Mouse (Mus musculus): ENCODE data around the gene Cfap206.

The Cfap206 gene

DNA sequence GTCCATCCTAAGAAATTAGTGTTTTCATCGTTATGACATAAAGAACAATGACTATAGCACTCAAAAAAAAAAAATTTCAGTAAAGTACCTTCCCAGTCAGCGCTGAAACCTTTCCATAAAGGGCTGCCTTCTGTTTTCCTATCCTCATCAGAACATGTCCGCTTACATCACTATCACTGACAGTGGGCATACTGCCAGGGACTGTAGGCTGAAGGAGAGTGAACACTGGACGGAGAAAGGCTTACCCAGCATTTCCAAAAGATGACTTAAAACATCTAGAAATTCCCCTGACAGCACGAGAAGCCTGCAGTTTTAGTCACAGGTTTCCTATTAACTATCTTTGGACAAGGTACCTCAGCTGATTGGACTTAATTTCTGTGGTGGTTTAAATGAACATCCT is 56.3 kb downstream of the Cfap206 start:
- DNase-seq (ENCODE audit: low spot score) = no peak

- no peak for DNase-seq (ENCODE audit: low spot score)
Observed at GRCm38 (mm10) chr4:34667923-34668322, 62.1 kb downstream of the Cfap206 start.

DNA sequence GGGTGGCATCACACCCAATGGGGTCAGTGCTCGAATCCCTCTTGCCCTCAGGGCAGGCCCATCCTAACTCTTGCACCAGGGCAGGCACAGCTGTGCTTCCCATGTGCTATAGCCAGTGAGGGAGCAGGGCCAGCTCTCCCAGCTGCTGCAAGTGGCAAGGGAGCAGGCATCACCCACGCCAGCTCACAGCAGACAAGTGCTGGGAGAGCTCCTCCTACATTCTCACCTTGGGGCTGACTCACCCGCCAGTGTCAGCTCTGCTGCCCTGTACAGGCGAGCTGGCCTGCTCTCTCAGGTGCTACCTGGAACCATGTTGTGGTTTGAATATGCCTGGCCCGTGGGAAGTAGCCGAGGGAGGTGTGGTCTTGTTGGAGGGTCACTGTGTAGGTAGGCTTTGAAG is 68.1 kb downstream of the Cfap206 start:
- DNase-seq (ENCODE audit: low spot score) = no peak

- no peak for DNase-seq (ENCODE audit: low spot score)
Observed at GRCm38 (mm10) chr4:34661514-34661913, 68.5 kb downstream of the Cfap206 start.

DNA sequence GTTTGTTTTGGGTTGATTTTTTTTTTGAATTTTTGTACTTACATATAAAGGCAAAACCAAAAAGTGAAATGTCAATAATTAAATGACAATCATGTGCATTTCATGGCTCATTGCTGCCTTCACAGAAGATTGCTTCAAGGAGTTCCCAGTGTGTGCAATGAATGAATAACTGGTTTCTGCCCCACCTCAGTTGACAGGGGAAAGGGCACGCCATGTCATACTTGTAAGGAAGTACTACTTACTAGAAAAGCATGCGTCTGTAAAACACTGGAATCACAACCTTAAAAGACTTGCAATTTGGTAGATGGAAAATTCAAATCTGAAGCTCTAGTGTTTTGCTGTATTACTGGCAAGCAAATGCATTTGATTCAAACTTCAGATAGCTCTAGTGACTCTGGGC is 71.0 kb downstream of the Cfap206 start:
- no peak for DNase-seq (ENCODE audit: low spot score)

DNA sequence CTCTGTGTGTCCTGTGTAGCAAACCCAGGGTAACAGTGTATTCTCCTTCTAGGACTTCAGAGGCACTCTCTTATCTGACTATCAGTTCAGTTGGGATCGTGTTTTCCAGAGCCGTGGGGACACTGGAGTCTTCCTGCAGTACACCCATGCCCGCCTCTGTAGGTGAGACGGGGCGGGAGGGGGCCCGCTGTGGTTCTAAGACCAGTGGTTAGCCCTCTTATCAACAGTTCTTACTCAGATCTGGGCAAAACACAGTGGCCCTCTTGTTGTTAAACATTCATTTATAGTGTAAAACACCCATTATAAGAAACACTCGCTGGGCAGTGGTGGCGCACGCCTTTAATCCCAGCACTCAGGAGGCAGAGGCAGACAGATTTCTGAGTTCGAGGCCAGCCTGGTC is 73.9 kb downstream of the Cfap206 start:
- no peak for DNase-seq (ENCODE audit: low spot score)

- no peak for DNase-seq (ENCODE audit: low spot score)
Observed at GRCm38 (mm10) chr4:34653179-34653578, 76.8 kb downstream of the Cfap206 start.

- DNase-seq (ENCODE audit: low spot score) = no peak
Observed at GRCm38 (mm10) chr4:34644779-34645178, 85.2 kb downstream of the Cfap206 start.

DNA sequence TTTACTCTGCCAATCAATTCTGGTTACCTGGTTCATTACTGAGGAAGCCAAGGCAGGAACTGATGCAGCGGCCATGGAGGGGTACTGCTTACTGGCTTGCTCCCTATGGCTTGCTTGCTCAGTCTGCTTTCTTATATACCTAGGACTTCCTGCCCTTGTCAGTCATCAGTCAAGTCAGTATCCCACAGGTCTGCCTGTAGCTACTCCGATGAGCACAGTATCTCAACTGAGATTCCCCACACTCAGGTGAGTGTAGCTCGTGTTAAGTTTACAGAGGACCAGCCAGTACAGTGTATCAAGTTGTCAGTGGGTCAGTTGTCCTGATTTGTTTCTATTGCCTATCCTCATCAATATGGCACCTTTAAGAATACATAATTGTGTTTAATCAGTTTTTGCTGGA is 89.3 kb downstream of the Cfap206 start:
- no peak for DNase-seq (ENCODE audit: low spot score)

DNA sequence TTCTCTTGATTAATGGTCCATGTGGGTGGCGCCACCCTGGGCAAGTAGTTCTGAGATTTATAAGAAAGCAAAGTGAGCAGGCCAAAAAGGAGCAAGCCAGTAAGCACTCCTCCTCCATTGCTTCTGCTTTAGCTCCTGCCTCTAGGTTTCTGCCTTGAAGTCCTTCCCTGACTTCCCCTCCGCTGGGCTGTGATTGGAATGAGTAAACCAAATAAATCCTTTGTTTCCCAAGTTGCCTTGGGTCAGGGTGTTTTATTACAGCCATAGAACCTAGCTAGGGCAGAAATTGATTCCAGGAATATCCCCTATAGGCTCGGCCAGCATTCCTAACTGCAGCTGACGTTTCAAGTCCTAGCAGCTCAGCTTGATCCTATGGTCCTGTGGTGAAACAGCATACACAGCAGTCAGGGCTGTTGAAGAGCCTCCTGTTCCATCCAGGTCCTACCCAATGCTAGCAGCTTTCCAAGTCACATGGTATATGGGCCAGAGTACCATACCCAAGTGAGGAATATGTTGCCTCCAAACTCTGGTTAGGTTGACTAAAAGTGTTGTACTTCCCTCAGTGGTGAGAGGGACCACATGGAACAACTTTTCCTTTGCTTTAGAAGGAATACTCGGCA is 90.2 kb downstream of the Cfap206 start:
- DNase-seq (ENCODE audit: low spot score) = no peak
